Mouse (Mus musculus): Measurements from ENCODE around the gene Mxd1.

The Mxd1 gene

GRCm38 (mm10) chr6:86598742-86599193 is 70.2 kb downstream of the Mxd1 start:
- no peak for DNase-seq
